24 mouse cellular contexts compared by ENCODE assay signal in the genomic region with DNA sequence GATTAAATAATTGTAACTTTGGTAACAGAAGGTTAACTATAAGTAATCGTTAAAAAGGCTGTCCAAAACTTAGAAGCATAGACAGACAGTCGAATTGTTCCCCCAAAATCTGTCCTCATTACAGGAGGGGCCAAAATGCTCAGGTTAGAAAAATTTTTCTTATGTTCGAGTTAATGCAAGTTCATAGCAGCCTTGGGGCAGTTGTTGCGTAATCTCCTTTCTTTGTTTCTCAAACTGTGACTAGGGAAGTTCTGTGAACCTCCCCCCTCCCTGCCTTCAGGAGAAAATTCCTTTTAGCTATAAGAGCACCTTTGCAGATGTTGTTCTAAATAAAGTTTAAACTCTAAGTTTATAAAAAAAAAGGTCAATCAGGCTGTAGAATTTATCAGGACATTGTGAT.
DNase-seq lines count a peak whose midpoint lies in the region; ATAC-seq lines count a peak whose summit lies in the region.
"Had no signal": no experiment of that assay in that cellular context is flagged by ENCODE, and none has a peak within 500 bp of the region (broad histone marks: within the 10 kb centered on the region; RNA-seq: fewer than 3 reads in every experiment).

No protein-coding gene starts in this region.

- no peak overlapping the region for H3K9ac ChIP-seq in embryonic facial prominence, embryonic 11.5 days (replicated peaks; ENCODE audit: low read length)
- H3K9ac ChIP-seq: embryonic facial prominence, embryonic 15.5 days; forebrain, embryonic 12.5 days; forebrain, embryonic 15.5 days; hindbrain, embryonic 12.5 days; hindbrain, embryonic 15.5 days had no signal

- H3K4me1 ChIP-seq in embryonic facial prominence, embryonic 11.5 days (ENCODE audit: control insufficient read depth, insufficient read depth, low read length) = no peaks in the 10 kb centered on the region
- H3K4me1 ChIP-seq in embryonic facial prominence, embryonic 10.5 days = no peaks in the 10 kb centered on the region
- H3K4me1 ChIP-seq: embryonic facial prominence, embryonic 15.5 days; forebrain, embryonic 12.5 days; forebrain, embryonic 15.5 days; hindbrain, embryonic 12.5 days; hindbrain, embryonic 15.5 days had no signal

- ATAC-seq in embryonic facial prominence, embryonic 11.5 days (replicated peaks; ENCODE audit: insufficient number of reproducible peaks, low FRiP score, low TSS enrichment, low read depth) = no peak
- ATAC-seq: activated CD4-positive, CD25-positive, alpha-beta regulatory T cell, adult 4 months; forebrain, embryonic 15.5 days; intestine, postnatal 0 days had no signal

- no peak overlapping the region for H3K4me3 ChIP-seq in embryonic facial prominence, embryonic 11.5 days (ENCODE audit: low read depth, low read length)
- H3K4me3 ChIP-seq in embryonic facial prominence, embryonic 10.5 days = no peak overlapping the region
- H3K4me3 ChIP-seq: embryonic facial prominence, embryonic 15.5 days; forebrain, embryonic 12.5 days; forebrain, embryonic 15.5 days; hindbrain, embryonic 12.5 days; hindbrain, embryonic 15.5 days had no signal

- DNase-seq in embryonic facial prominence, embryonic 11.5 days (ENCODE audit: low spot score) = peak; percentile 12
- no peak for DNase-seq in embryonic facial prominence, embryonic 10.5 days (ENCODE audit: low spot score)
- peak; percentile 41 for DNase-seq in R1 (ENCODE audit: low read depth, low spot score)
- DNase-seq in gonadal fat pad, adult 2 months (ENCODE audit: low read depth) = peak; percentile 56
- DNase-seq in adrenal gland, postnatal 14 days = no peak
- DNase-seq in kidney, postnatal 36 days = no peak
- DNase-seq: adrenal gland, adult 8-10 months; adrenal gland, postnatal 36 days; B cell, adult 2 months; cerebellum, adult 2 months; cerebellum, adult 9-11 months; cerebellum, postnatal 25 days; gastrocnemius, postnatal 10 days; gastrocnemius, postnatal 36 days; heart, adult 11 months had no signal

- H3K27ac ChIP-seq in embryonic facial prominence, embryonic 11.5 days (replicated peaks; ENCODE audit: low read depth, low read length) = no peak overlapping the region
- H3K27ac ChIP-seq in embryonic facial prominence, embryonic 10.5 days (replicated peaks) = no peak overlapping the region
- H3K27ac ChIP-seq: embryonic facial prominence, embryonic 15.5 days; forebrain, embryonic 12.5 days; forebrain, embryonic 15.5 days; hindbrain, embryonic 12.5 days; hindbrain, embryonic 15.5 days had no signal

- WGBS in embryonic facial prominence, embryonic 11.5 days = 77% methylated on average over 4 of the region's 4 CpGs
- 81% methylated on average over 4 of the region's 4 CpGs for WGBS in embryonic facial prominence, embryonic 10.5 days

- H3K36me3 ChIP-seq in embryonic facial prominence, embryonic 11.5 days (replicated peaks; ENCODE audit: control insufficient read depth, insufficient read depth, low read depth, low read length) = no peaks in the 10 kb centered on the region
- no peaks in the 10 kb centered on the region for H3K36me3 ChIP-seq in embryonic facial prominence, embryonic 10.5 days (replicated peaks)
- H3K36me3 ChIP-seq: embryonic facial prominence, embryonic 15.5 days; forebrain, embryonic 12.5 days; forebrain, embryonic 15.5 days; hindbrain, embryonic 12.5 days; hindbrain, embryonic 15.5 days had no signal

- no peak overlapping the region for H3K4me2 ChIP-seq in embryonic facial prominence, embryonic 11.5 days (ENCODE audit: low read depth, low read length)
- H3K4me2 ChIP-seq: embryonic facial prominence, embryonic 15.5 days; forebrain, embryonic 12.5 days; forebrain, embryonic 15.5 days; heart, embryonic 11.5 days; hindbrain, embryonic 12.5 days; hindbrain, embryonic 15.5 days had no signal

- no peaks in the 10 kb centered on the region for H3K27me3 ChIP-seq in embryonic facial prominence, embryonic 11.5 days (ENCODE audit: control insufficient read depth, insufficient read depth, low read length)
- no peaks in the 10 kb centered on the region for H3K27me3 ChIP-seq in embryonic facial prominence, embryonic 10.5 days (replicated peaks; ENCODE audit: low read depth, poor library complexity, severe bottlenecking)
- H3K27me3 ChIP-seq: CH12.LX; embryonic facial prominence, embryonic 15.5 days; forebrain, embryonic 12.5 days; forebrain, embryonic 15.5 days; hindbrain, embryonic 12.5 days; hindbrain, embryonic 15.5 days had no signal

- no peaks in the 10 kb centered on the region for H3K9me3 ChIP-seq in embryonic facial prominence, embryonic 11.5 days (replicated peaks; ENCODE audit: control insufficient read depth, low read length)
- H3K9me3 ChIP-seq in embryonic facial prominence, embryonic 10.5 days = peaks cover 6% of the 10 kb centered on the region; the same call in 1 of the 2 replicates
- H3K9me3 ChIP-seq: embryonic facial prominence, embryonic 15.5 days; forebrain, embryonic 12.5 days; forebrain, embryonic 15.5 days; hindbrain, embryonic 12.5 days; hindbrain, embryonic 15.5 days had no signal

Comparison
In these comparisons a context has a peak if more than half of its experiments do, and no peak if none do; other contexts are left out.
1. DNase-seq: peak in embryonic facial prominence, embryonic 11.5 days (single experiment), R1 (single experiment) and gonadal fat pad, adult 2 months (single experiment); none in embryonic facial prominence, embryonic 10.5 days (single experiment), adrenal gland, postnatal 14 days (single experiment) and kidney, postnatal 36 days (0 of 2).